8 mouse cellular contexts compared by ENCODE assay signal in genomic region chr11:90029841-90030398, GRCm38 (mm10). TPM values are rescaled to one million over a fixed set of nuclear protein-coding genes. Genes with fewer than 3 reads are reported as not detected.
A peak's percentile ranks its signal among the peaks of the same experiment; 100 is the strongest.
DNase-seq lines count a peak whose midpoint lies in the region; ATAC-seq and TF ChIP-seq lines count a peak whose summit lies in the region.

Gene Tmem100 (plus strand): TSS chr11:90030348.

- intact Hi-C loops in gastrocnemius, postnatal 36 days (cut with DNase I): no loop called here

- no peak for DNase-seq in lung, embryonic 14.5 days
- no peak for DNase-seq in lung, postnatal 10 days
- no peak for DNase-seq in gastrocnemius, postnatal 36 days
- DNase-seq in layer of hippocampus, postnatal 25 days (ENCODE audit: extremely low spot score in 1 of 2, low spot score in 1 of 2): no peak
- no peak for DNase-seq in thymus, adult 18-20 months
- no peak for DNase-seq in urinary bladder, postnatal 10 days (ENCODE audit: low spot score)
- DNase-seq in right cerebral cortex, adult 2 months (ENCODE audit: low spot score in 2 of 2): no peak

- H3K9ac ChIP-seq in lung, embryonic 14.5 days: peak within 1 kb of the TSS; percentile 54
- H3K9ac ChIP-seq in midbrain, embryonic 15.5 days: no peak within 1 kb of the TSS

- H3K4me3 ChIP-seq in lung, embryonic 14.5 days (ENCODE audit: low read depth, low read length): peak within 1 kb of the TSS; percentile 45
- H3K4me3 ChIP-seq in midbrain, embryonic 15.5 days: peak within 1 kb of the TSS; percentile 29

- peaks cover 9% of the 10 kb centered on the region; the same call in 1 of the 2 replicates for H3K27me3 ChIP-seq in lung, embryonic 14.5 days (ENCODE audit: insufficient read depth, low read length)
- peaks cover 21% of the 10 kb centered on the region for H3K27me3 ChIP-seq in midbrain, embryonic 15.5 days (replicated peaks)

- 46% methylated on average over 13 of the region's 13 CpGs for WGBS in lung, embryonic 14.5 days
- WGBS in midbrain, embryonic 15.5 days: 59% methylated on average over 13 of the region's 13 CpGs

- H3K4me2 ChIP-seq in lung, embryonic 14.5 days: peak within 1 kb of the TSS; percentile 67
- peak within 1 kb of the TSS; percentile 48 for H3K4me2 ChIP-seq in midbrain, embryonic 15.5 days

- peak within 1 kb of the TSS; percentile 58; the same call in 1 of the 2 replicates for H3K27ac ChIP-seq in lung, embryonic 14.5 days (ENCODE audit: low read depth)
- H3K27ac ChIP-seq in midbrain, embryonic 15.5 days: no peak within 1 kb of the TSS; the same call in 1 of the 2 replicates

- no peaks in the 10 kb centered on the region for H3K9me3 ChIP-seq in lung, embryonic 14.5 days (ENCODE audit: low read depth, low read length)
- H3K9me3 ChIP-seq in midbrain, embryonic 15.5 days: no peaks in the 10 kb centered on the region

- no peaks in the 10 kb centered on the region for H3K36me3 ChIP-seq in lung, embryonic 14.5 days (ENCODE audit: insufficient read depth)
- H3K36me3 ChIP-seq in midbrain, embryonic 15.5 days (replicated peaks): no peaks in the 10 kb centered on the region

- H3K4me1 ChIP-seq in lung, embryonic 14.5 days (ENCODE audit: insufficient read depth): peaks cover 23% of the 10 kb centered on the region
- H3K4me1 ChIP-seq in midbrain, embryonic 15.5 days: peaks cover 19% of the 10 kb centered on the region

- TF ChIP-seq CTCF in lung, embryonic 14.5 days (IDR thresholded peaks at IDR 0.05; ENCODE audit: low read depth): no peak

- ATAC-seq in lung, embryonic 14.5 days (ENCODE audit: insufficient read depth): peak; percentile 30; the same call in 1 of the 2 replicates
- no peak for ATAC-seq in midbrain, embryonic 15.5 days (replicated peaks)

RNA-seq across cellular contexts. Expression of gene Tmem100, which starts in this region (rescaled TPM):
- 20.9 and 23.0 TPM in 2 replicates for polyA plus RNA-seq in lung, embryonic 14.5 days (2014; fragmentation: Nextera tagmentation; extraction: Ambion mirVana)
- 10 to 100 TPM; 11.9 to 12.0 TPM for total RNA-seq in gastrocnemius, postnatal 36 days (2021)
- 10 to 100 TPM; 18.1 to 20.6 TPM for total RNA-seq in layer of hippocampus, postnatal 25 days (2021)
- polyA plus RNA-seq in midbrain, embryonic 15.5 days (2015; fragmentation: Nextera tagmentation; extraction: Ambion mirVana): 7.8 and 8.8 TPM in 2 replicates
